21 mouse cellular contexts compared by ENCODE assay signal in genomic region chr7:34235602-34236001, GRCm38 (mm10). TPM values are rescaled to one million over a fixed set of nuclear protein-coding genes. Genes with fewer than 3 reads are reported as not detected.
DNase-seq lines count a peak whose midpoint lies in the region; ATAC-seq and TF ChIP-seq lines count a peak whose summit lies in the region.
"Had no signal": no experiment of that assay in that cellular context is flagged by ENCODE, and none has a peak within 500 bp of the region (broad histone marks: within the 10 kb centered on the region; RNA-seq: fewer than 3 reads in every experiment).

No protein-coding gene starts in this region.

- no peaks in the 10 kb centered on the region for H3K4me1 ChIP-seq in stomach, postnatal 0 days (replicated peaks; ENCODE audit: control insufficient read depth, insufficient read depth)

- H3K9me3 ChIP-seq in stomach, postnatal 0 days (ENCODE audit: control insufficient read depth, low read length): no peaks in the 10 kb centered on the region
- H3K9me3 ChIP-seq: embryonic facial prominence, embryonic 13.5 days; hindbrain, embryonic 10.5 days had no signal

- DNase-seq in cerebellum, adult 11-12 months: peak; percentile 44
- no peak for DNase-seq in cerebellum, adult 11 months
- DNase-seq in layer of hippocampus, adult 2 months (ENCODE audit: low spot score in 2 of 2): no peak
- DNase-seq in layer of hippocampus, postnatal 36 days: no peak
- DNase-seq in A20 (ENCODE audit: low read depth, low spot score) (peak; percentile 35), ZHBTc4 (ENCODE audit: low read depth, low spot score) (peak; percentile 41)
- no peak for DNase-seq in stomach, postnatal 0 days (ENCODE audit: low spot score)
- DNase-seq in ovary, adult 18-20 months (ENCODE audit: low spot score): no peak
- DNase-seq: adrenal gland, postnatal 14 days; cerebellum, adult 8-10 months; cerebellum, postnatal 25 days; heart, adult 18-20 months had no signal

- peaks cover 23% of the 10 kb centered on the region for H3K36me3 ChIP-seq in stomach, postnatal 0 days (ENCODE audit: control insufficient read depth, insufficient read depth, low read length)

- H3K4me2 ChIP-seq in stomach, postnatal 0 days (replicated peaks; ENCODE audit: low read depth): no peak overlapping the region

- H3K4me3 ChIP-seq in layer of hippocampus, adult 2 months: no peak overlapping the region
- no peak overlapping the region for H3K4me3 ChIP-seq in stomach, postnatal 0 days (ENCODE audit: low read depth, low read length)

- peak; percentile 21; the same call in 1 of the 2 replicates for TF ChIP-seq CTCF in layer of hippocampus, adult 2 months (conservative IDR thresholded peaks at IDR 0.05)
- TF ChIP-seq CTCF in stomach, postnatal 0 days (IDR thresholded peaks at IDR 0.05; ENCODE audit: low read depth): no peak

- ATAC-seq in stomach, postnatal 0 days (ENCODE audit: low FRiP score, low TSS enrichment): no peak
- ATAC-seq: forebrain, embryonic 14.5 days; intestine, embryonic 16.5 days had no signal

- no peak overlapping the region for H3K9ac ChIP-seq in stomach, postnatal 0 days (ENCODE audit: low read length)

- no peaks in the 10 kb centered on the region for H3K27me3 ChIP-seq in stomach, postnatal 0 days (ENCODE audit: control insufficient read depth, insufficient read depth, low read length)
- H3K27me3 ChIP-seq: embryonic facial prominence, embryonic 13.5 days had no signal

- no peak overlapping the region for H3K27ac ChIP-seq in layer of hippocampus, adult 2 months
- no peak overlapping the region for H3K27ac ChIP-seq in stomach, postnatal 0 days (replicated peaks)

- TF ChIP-seq EP300 in stomach, postnatal 0 days (optimal IDR thresholded peaks at IDR 0.05): no peak

- 89% methylated on average over 5 of the region's 5 CpGs for WGBS in stomach, postnatal 0 days

RNA-seq across cellular contexts. Expression of gene Gpi1, which starts 5.5 kb away (rescaled TPM):
- total RNA-seq in layer of hippocampus, adult 2 months (2021): 100 to 1,000 TPM; 773 TPM
- 100 to 1,000 TPM; 784 to 785 TPM for total RNA-seq in layer of hippocampus, postnatal 36 days (2021)
- 235 and 244 TPM in 2 replicates for polyA plus RNA-seq in stomach, postnatal 0 days (2015; fragmentation: Nextera tagmentation; extraction: Ambion mirVana)

RNA-seq across cellular contexts. Expression of gene Gm6096, which starts 15.2 kb away (rescaled TPM):
- total RNA-seq in layer of hippocampus, adult 2 months (2021): not detected
- total RNA-seq in layer of hippocampus, postnatal 36 days (2021): not detected
- polyA plus RNA-seq in stomach, postnatal 0 days (2015; fragmentation: Nextera tagmentation; extraction: Ambion mirVana): not detected in 2 replicates
- total RNA-seq: adrenal gland, postnatal 14 days; ES-E14; gastrocnemius, adult 8-10 months; gastrocnemius, postnatal 4 days; heart, adult 18-20 months; heart, postnatal 25 days had no signal
- polyA plus RNA-seq: cortical plate, adult 2 months; embryonic facial prominence, embryonic 13.5 days; forebrain, embryonic 14.5 days; hindbrain, embryonic 10.5 days; intestine, embryonic 16.5 days had no signal

RNA-seq across cellular contexts. Expression of gene Pdcd2l, which starts 39.1 kb away (rescaled TPM):
- 10 to 100 TPM; 24.5 to 26.8 TPM for total RNA-seq in layer of hippocampus, adult 2 months (2021)
- 10 to 100 TPM; 21.1 to 25.1 TPM for total RNA-seq in layer of hippocampus, postnatal 36 days (2021)
- 30.4 and 34.6 TPM in 2 replicates for polyA plus RNA-seq in stomach, postnatal 0 days (2015; fragmentation: Nextera tagmentation; extraction: Ambion mirVana)

Comparison
In these comparisons a context has a peak if more than half of its experiments do, and no peak if none do; other contexts are left out.
1. DNase-seq: peak in cerebellum, adult 11-12 months (single experiment), A20 (single experiment) and ZHBTc4 (single experiment); none in cerebellum, adult 11 months (single experiment), layer of hippocampus, adult 2 months (0 of 2), layer of hippocampus, postnatal 36 days (0 of 2), stomach, postnatal 0 days (single experiment) and ovary, adult 18-20 months (single experiment).